Mouse (Mus musculus): ENCODE data around the gene Pln. TPM values are rescaled to one million over a fixed set of nuclear protein-coding genes. Genes with fewer than 3 reads are reported as not detected.

Pln gene
- polyA plus RNA-seq, 1 experiment = 5.5 TPM

GRCm38 (mm10) chr10:53343865-53344264 is 6.4 kb downstream of the Pln start:
- no peak overlapping the region for H3K27ac ChIP-seq (ENCODE audit: insufficient read depth, low read depth, low read length)

GRCm38 (mm10) chr10:53345508-53345907 is 8.0 kb downstream of the Pln start:
- no peaks in the 10 kb centered on the region for H3K27me3 ChIP-seq (replicated peaks; ENCODE audit: control insufficient read depth, insufficient read depth, low read length)
- 91% methylated on average over 4 of the region's 4 CpGs for WGBS
- DNase-seq = no peak
- no peaks in the 10 kb centered on the region; the same call in 1 of the 2 replicates for H3K4me1 ChIP-seq (ENCODE audit: control insufficient read depth, insufficient read depth, low read length)
- no peak overlapping the region for H3K4me3 ChIP-seq (ENCODE audit: insufficient read depth, low read depth, low read length)
- no peaks in the 10 kb centered on the region; the same call in 1 of the 2 replicates for H3K36me3 ChIP-seq (ENCODE audit: control insufficient read depth, insufficient read depth, low read length)
- TF ChIP-seq CTCF (conservative IDR thresholded peaks at IDR 0.05; ENCODE audit: insufficient read depth, insufficient read length, low read depth, low read length) (no peak), POLR2A (IDR thresholded peaks at IDR 0.05; ENCODE audit: low read depth, low read length) (no peak)
- H3K27ac ChIP-seq (ENCODE audit: insufficient read depth, low read depth, low read length) = no peak overlapping the region

More at GRCm38 (mm10) chr10:53343865-53344264, 6.4 kb downstream of the Pln start:
- peak; percentile 34 for DNase-seq
- Histone ChIP-seq H3K4me1 (ENCODE audit: control insufficient read depth, insufficient read depth, low read length) (no peaks in the 10 kb centered on the region; the same call in 1 of the 2 replicates), H3K27me3 (replicated peaks; ENCODE audit: control insufficient read depth, insufficient read depth, low read length) (no peaks in the 10 kb centered on the region), H3K36me3 (ENCODE audit: control insufficient read depth, insufficient read depth, low read length) (no peaks in the 10 kb centered on the region; the same call in 1 of the 2 replicates), H3K4me3 (ENCODE audit: insufficient read depth, low read depth, low read length) (peak overlapping the region; percentile 35; the same call in 1 of the 2 replicates)
- TF ChIP-seq CTCF (conservative IDR thresholded peaks at IDR 0.05; ENCODE audit: insufficient read depth, insufficient read length, low read depth, low read length) = no peak
- TF ChIP-seq POLR2A (IDR thresholded peaks at IDR 0.05; ENCODE audit: low read depth, low read length) = no peak
- WGBS = 42% methylated on average over 10 of the region's 10 CpGs

DNA sequence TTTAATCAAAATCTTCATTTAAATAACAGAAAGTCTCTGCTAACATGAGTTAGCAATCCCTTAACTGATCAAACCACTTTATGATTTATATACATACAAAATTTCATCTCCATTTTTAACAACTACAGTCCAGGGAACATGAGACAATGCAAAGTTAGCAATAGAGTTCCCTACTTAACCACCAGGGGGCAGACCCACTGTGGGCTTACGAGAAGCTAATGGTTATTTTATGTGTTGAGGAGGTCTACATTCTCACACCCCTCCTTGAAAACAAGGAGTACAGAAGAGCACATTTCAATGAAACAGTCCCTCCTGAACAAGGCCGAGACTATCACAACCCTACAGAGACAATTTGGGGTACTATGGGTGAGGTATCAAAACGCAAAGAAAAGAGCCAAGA is 9.0 kb downstream of the Pln start:
- Histone ChIP-seq H3K27me3 (replicated peaks; ENCODE audit: control insufficient read depth, insufficient read depth, low read length) (no peaks in the 10 kb centered on the region), H3K27ac (ENCODE audit: insufficient read depth, low read depth, low read length) (no peak overlapping the region), H3K36me3 (ENCODE audit: control insufficient read depth, insufficient read depth, low read length) (no peaks in the 10 kb centered on the region; the same call in 1 of the 2 replicates), H3K4me3 (ENCODE audit: insufficient read depth, low read depth, low read length) (no peak overlapping the region), H3K4me1 (ENCODE audit: control insufficient read depth, insufficient read depth, low read length) (no peaks in the 10 kb centered on the region; the same call in 1 of the 2 replicates)
- TF ChIP-seq POLR2A (IDR thresholded peaks at IDR 0.05; ENCODE audit: low read depth, low read length) = no peak
- TF ChIP-seq CTCF (conservative IDR thresholded peaks at IDR 0.05; ENCODE audit: insufficient read depth, insufficient read length, low read depth, low read length) = peak; percentile 22; the same call in 1 of the 2 replicates
- peak; percentile 53 for DNase-seq
- 53% methylated on average over 3 of the region's 3 CpGs for WGBS

DNA sequence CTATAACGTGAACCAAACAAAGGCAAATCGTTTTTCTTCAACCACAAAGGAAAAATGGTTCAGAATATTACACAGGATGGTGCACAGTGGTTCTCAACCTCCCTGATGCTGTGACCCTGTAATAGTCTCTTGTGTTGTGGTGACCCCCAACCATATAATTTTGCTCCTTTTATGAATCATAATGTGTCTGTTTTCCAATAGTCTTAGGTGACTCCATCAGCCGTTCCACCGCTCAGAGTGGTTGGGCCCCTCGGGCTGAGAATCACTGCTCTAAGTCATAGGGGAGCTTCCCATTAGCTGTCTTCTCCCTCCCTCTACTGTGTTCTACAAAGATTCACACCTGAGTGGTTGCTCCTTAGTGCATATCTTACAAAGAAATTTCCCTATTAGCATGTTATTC is 9.4 kb downstream of the Pln start:
- H3K4me3 ChIP-seq (ENCODE audit: insufficient read depth, low read depth, low read length) = no peak overlapping the region
- H3K36me3 ChIP-seq (ENCODE audit: control insufficient read depth, insufficient read depth, low read length) = no peaks in the 10 kb centered on the region; the same call in 1 of the 2 replicates
- no peaks in the 10 kb centered on the region; the same call in 1 of the 2 replicates for H3K4me1 ChIP-seq (ENCODE audit: control insufficient read depth, insufficient read depth, low read length)
- 74% methylated on average over 5 of the region's 5 CpGs for WGBS
- H3K27me3 ChIP-seq (replicated peaks; ENCODE audit: control insufficient read depth, insufficient read depth, low read length) = no peaks in the 10 kb centered on the region
- no peak overlapping the region for H3K27ac ChIP-seq (ENCODE audit: insufficient read depth, low read depth, low read length)
- TF ChIP-seq CTCF (conservative IDR thresholded peaks at IDR 0.05; ENCODE audit: insufficient read depth, insufficient read length, low read depth, low read length) (no peak), POLR2A (IDR thresholded peaks at IDR 0.05; ENCODE audit: low read depth, low read length) (no peak)
- no peak for DNase-seq

DNA sequence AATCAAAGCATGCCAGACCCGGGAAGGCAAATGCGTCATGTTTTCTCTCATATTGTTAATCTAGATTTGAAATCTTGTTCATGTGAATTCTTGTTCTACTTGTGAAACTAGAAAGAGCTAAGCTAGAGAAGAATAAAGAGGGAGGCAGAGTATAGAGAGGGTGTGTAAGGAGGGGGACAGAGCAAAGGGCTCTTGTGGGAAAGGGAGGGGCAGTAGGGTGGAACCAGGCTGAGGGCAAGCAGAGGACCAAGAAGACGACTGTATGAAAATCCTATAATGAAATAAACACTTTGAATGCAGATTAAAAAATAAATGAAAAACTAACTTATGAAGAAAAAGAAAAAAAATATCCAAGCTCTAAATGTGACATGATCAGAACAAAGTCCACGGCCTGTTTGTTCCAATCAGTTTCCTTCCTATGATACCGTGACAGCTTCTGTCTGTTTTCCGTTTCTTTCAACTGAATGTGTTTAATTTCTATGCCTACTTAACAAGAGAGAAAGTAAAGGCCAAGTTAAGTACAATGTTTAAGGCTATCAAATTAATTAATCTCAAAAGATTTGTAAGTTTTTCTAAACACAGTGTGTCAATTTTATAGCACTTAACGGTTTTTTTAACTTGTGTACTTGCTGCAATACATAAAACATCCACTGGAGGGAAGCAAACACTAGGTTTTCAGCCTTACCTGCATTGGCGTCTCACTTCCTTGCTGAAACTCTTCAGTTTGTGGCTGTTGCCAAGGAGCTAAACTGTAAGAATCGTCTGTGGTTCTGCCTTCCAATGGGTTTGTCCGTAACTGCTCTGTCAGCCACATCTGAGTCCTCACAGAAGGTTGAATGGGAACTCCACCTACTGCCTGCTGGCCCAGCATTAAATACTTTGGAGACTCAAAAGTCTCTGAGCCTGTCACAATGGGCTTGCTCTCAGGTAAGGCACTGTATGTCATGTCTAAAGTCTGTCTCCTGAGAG is 10.6 kb downstream of the Pln start:
- Histone ChIP-seq H3K36me3 (ENCODE audit: control insufficient read depth, insufficient read depth, low read length) (no peaks in the 10 kb centered on the region; the same call in 1 of the 2 replicates), H3K27me3 (replicated peaks; ENCODE audit: control insufficient read depth, insufficient read depth, low read length) (no peaks in the 10 kb centered on the region), H3K4me3 (ENCODE audit: insufficient read depth, low read depth, low read length) (no peak overlapping the region), H3K4me1 (ENCODE audit: control insufficient read depth, insufficient read depth, low read length) (no peaks in the 10 kb centered on the region; the same call in 1 of the 2 replicates), H3K27ac (ENCODE audit: insufficient read depth, low read depth, low read length) (no peak overlapping the region)
- DNase-seq = peak; percentile 83
- WGBS = 47% methylated on average over 10 of the region's 10 CpGs
- TF ChIP-seq POLR2A (IDR thresholded peaks at IDR 0.05; ENCODE audit: low read depth, low read length) = no peak
- TF ChIP-seq CTCF (conservative IDR thresholded peaks at IDR 0.05; ENCODE audit: insufficient read depth, insufficient read length, low read depth, low read length) = peak; percentile 60

DNA sequence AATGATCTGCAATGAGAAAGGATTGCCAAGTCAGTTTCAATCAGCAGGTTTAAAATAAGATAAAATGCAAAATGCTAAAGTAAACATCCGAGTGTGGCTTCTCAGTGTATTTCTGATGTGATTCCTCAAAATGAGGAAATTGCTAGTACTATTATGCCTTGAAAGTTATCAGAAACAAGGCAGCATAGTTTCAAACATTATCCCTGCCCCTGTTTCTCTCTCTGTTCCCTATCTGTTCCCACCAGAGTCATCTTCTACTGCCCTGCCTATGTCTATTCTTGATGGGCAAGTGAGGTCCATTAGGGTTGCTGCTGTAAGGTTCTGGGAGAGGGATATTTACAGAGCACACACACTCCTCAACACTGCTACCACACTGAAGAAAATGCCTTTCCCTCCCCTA is 11.8 kb downstream of the Pln start:
- no peak overlapping the region for H3K4me3 ChIP-seq (ENCODE audit: insufficient read depth, low read depth, low read length)
- 90% methylated on average over 1 of the region's 1 CpGs for WGBS
- H3K27me3 ChIP-seq (replicated peaks; ENCODE audit: control insufficient read depth, insufficient read depth, low read length) = no peaks in the 10 kb centered on the region
- no peak for DNase-seq
- H3K36me3 ChIP-seq (ENCODE audit: control insufficient read depth, insufficient read depth, low read length) = no peaks in the 10 kb centered on the region; the same call in 1 of the 2 replicates
- H3K27ac ChIP-seq (ENCODE audit: insufficient read depth, low read depth, low read length) = no peak overlapping the region
- TF ChIP-seq POLR2A (IDR thresholded peaks at IDR 0.05; ENCODE audit: low read depth, low read length) (no peak), CTCF (conservative IDR thresholded peaks at IDR 0.05; ENCODE audit: insufficient read depth, insufficient read length, low read depth, low read length) (no peak)
- no peaks in the 10 kb centered on the region; the same call in 1 of the 2 replicates for H3K4me1 ChIP-seq (ENCODE audit: control insufficient read depth, insufficient read depth, low read length)

DNA sequence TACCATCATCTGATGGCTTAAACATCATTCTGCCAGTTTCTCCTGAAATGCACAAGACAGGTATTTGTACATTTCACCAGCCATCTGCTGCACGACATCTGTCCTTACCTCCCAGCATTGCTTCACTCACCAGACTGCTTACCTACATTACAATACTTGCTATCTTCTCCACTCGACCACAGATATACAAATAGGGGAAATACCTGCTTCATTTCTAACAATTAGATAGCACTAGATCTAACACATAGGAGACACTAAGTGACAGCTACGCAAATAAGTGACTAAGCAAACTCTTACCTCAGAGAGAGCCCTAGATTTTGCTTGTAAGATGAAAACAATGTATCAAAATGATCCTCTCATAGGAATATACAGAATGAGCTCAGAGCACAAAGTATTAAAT is 16.2 kb downstream of the Pln start:
- no peak for TF ChIP-seq POLR2A (IDR thresholded peaks at IDR 0.05; ENCODE audit: low read depth, low read length)
- no peak for TF ChIP-seq CTCF (conservative IDR thresholded peaks at IDR 0.05; ENCODE audit: insufficient read depth, insufficient read length, low read depth, low read length)
- no peak for DNase-seq

More for the DNA sequence above, 16.2 kb downstream of the Pln start:
- Histone ChIP-seq H3K27ac (ENCODE audit: insufficient read depth, low read depth, low read length) (no peak overlapping the region), H3K36me3 (ENCODE audit: control insufficient read depth, insufficient read depth, low read length) (0 out of 2 replicates have a peak, but pooled peaks cover 2% of the 10 kb centered on the region), H3K4me1 (ENCODE audit: control insufficient read depth, insufficient read depth, low read length) (no peaks in the 10 kb centered on the region; the same call in 1 of the 2 replicates), H3K4me3 (ENCODE audit: insufficient read depth, low read depth, low read length) (no peak overlapping the region), H3K27me3 (replicated peaks; ENCODE audit: control insufficient read depth, insufficient read depth, low read length) (no peaks in the 10 kb centered on the region)
- WGBS = 89% methylated on average over 3 of the region's 3 CpGs

Measured in kidney, adult 2 months (tissue).